Mouse (Mus musculus) liver, embryonic 16.5 days (tissue): ENCODE data around the gene Rpgrip1l. TPM values are rescaled to one million over a fixed set of nuclear protein-coding genes. Genes with fewer than 3 reads are reported as not detected.

Source experiments
- ATAC-seq: fragments of 200-750 bp; cut with Nextera tagmentation; 2 replicates; pipeline ENCODE4 v1.8.0; 2017; ENCODE audit warnings: low read depth, mild to moderate bottlenecking, moderate number of reproducible peaks, moderate library complexity
- H3K27ac ChIP-seq: fragments of 300-500 bp; sonication (generic); 2 replicates; pipeline ENCODE4 v1.5.1; 2014; ENCODE audit warnings: mild to moderate bottlenecking, low read length
- H3K27me3 ChIP-seq: fragments of 300-500 bp; sonication (generic); 2 replicates; pipeline ENCODE4 v1.6.1; 2014; ENCODE audit warnings: low read depth, low read length, mixed read lengths; ENCODE audit not compliant: control insufficient read depth, insufficient read depth
- H3K36me3 ChIP-seq: fragments of 300-500 bp; sonication (generic); 2 replicates; pipeline ENCODE4 v1.6.1; 2014; ENCODE audit warnings: mild to moderate bottlenecking; ENCODE audit not compliant: control insufficient read depth, insufficient read depth
- H3K4me1 ChIP-seq: fragments of 300-500 bp; sonication (generic); 2 replicates; pipeline ENCODE4 v1.6.1; 2014; ENCODE audit warnings: low read depth, low read length, mixed read lengths; ENCODE audit not compliant: control insufficient read depth
- H3K4me2 ChIP-seq: fragments of 300-500 bp; sonication (generic); 2 replicates; pipeline ENCODE4 v1.6.1; 2014; ENCODE audit warnings: low read depth, low read length, mixed read lengths
- H3K4me3 ChIP-seq: fragments of 300-500 bp; sonication (generic); 2 replicates; pipeline ENCODE4 v1.5.1; 2014; ENCODE audit warnings: low read depth, mild to moderate bottlenecking, low read length
- H3K9ac ChIP-seq: fragments of 300-500 bp; sonication (generic); 2 replicates; pipeline ENCODE4 v1.6.1; 2014; ENCODE audit warnings: low read depth, low read length
- H3K9me3 ChIP-seq: fragments of 300-500 bp; sonication (generic); replicated peaks from 2 replicates; pipeline ENCODE4 v1.6.1; 2016; ENCODE audit warnings: low read length; ENCODE audit not compliant: control insufficient read depth
- WGBS: fragments of 180-500 bp; shearing (Covaris S2); extraction: QIAGEN DNeasy Blood & Tissue Kit; methylation state at CpG from one replicate; pipeline ENCODE4 v1.1.7; 2014; ENCODE audit not compliant: insufficient replicate concordance; 5-methylcytosine and 5-hydroxymethylcytosine counted together
- polyA plus RNA-seq: library from polyadenylated mRNA; unstranded; fragments of >200 nt; fragmentation: Nextera tagmentation; extraction: Ambion mirVana; gene quantifications from 2 replicates; pipeline ENCODE4 v1.2.1, GENCODE M21; 2015

The Rpgrip1l gene
- polyA plus RNA-seq, 1 experiment from 2014 or later = 2.0 TPM

- H3K27ac ChIP-seq = no peak overlapping the region
- no peak for ATAC-seq
- H3K4me2 ChIP-seq = no peak overlapping the region
- no peaks in the 10 kb centered on the region for H3K36me3 ChIP-seq
- 23% methylated on average over 2 of the region's 2 CpGs for WGBS
- no peaks in the 10 kb centered on the region for H3K27me3 ChIP-seq
- no peaks in the 10 kb centered on the region for H3K9me3 ChIP-seq
- H3K4me1 ChIP-seq = no peaks in the 10 kb centered on the region
- no peak overlapping the region for H3K9ac ChIP-seq
- H3K4me3 ChIP-seq = no peak overlapping the region
Measured at GRCm38 (mm10) chr8:91269374-91269958, 43.6 kb downstream of the Rpgrip1l start.

GRCm38 (mm10) chr8:91264564-91264963 lies 48.5 kb downstream of the Rpgrip1l start:
- Histone ChIP-seq H3K4me1 (no peaks in the 10 kb centered on the region), H3K4me3 (no peak overlapping the region), H3K4me2 (no peak overlapping the region), H3K27ac (no peak overlapping the region), H3K9ac (no peak overlapping the region), H3K27me3 (no peaks in the 10 kb centered on the region), H3K9me3 (no peaks in the 10 kb centered on the region), H3K36me3 (no peaks in the 10 kb centered on the region)
- no peak for ATAC-seq

GRCm38 (mm10) chr8:91263939-91264338 lies 49.1 kb downstream of the Rpgrip1l start:
- no peaks in the 10 kb centered on the region for H3K36me3 ChIP-seq
- H3K4me3 ChIP-seq = no peak overlapping the region
- no peaks in the 10 kb centered on the region for H3K4me1 ChIP-seq
- no peaks in the 10 kb centered on the region for H3K9me3 ChIP-seq
- 65% methylated on average over 3 of the region's 3 CpGs for WGBS
- no peak for ATAC-seq
- H3K27ac ChIP-seq = no peak overlapping the region
- no peaks in the 10 kb centered on the region for H3K27me3 ChIP-seq
- no peak overlapping the region for H3K4me2 ChIP-seq
- no peak overlapping the region for H3K9ac ChIP-seq

- no peak overlapping the region for H3K4me2 ChIP-seq
- 64% methylated on average over 2 of the region's 2 CpGs for whole genome bisulfite sequencing
- no peak; the same call in 1 of the 2 replicates for ATAC-seq
Measured at GRCm38 (mm10) chr8:91261598-91261997, 51.5 kb downstream of the Rpgrip1l start.

GRCm38 (mm10) chr8:91250966-91251365 lies 62.1 kb downstream of the Rpgrip1l start:
- Histone ChIP-seq H3K9ac (no peak overlapping the region), H3K9me3 (no peaks in the 10 kb centered on the region), H3K4me1 (no peaks in the 10 kb centered on the region), H3K27ac (no peak overlapping the region), H3K36me3 (no peaks in the 10 kb centered on the region), H3K4me3 (no peak overlapping the region), H3K4me2 (no peak overlapping the region), H3K27me3 (no peaks in the 10 kb centered on the region)
- WGBS = 35% methylated on average over 6 of the region's 6 CpGs
- no peak for ATAC-seq

More at GRCm38 (mm10) chr8:91261598-91261997, 51.5 kb downstream of the Rpgrip1l start:
- no peaks in the 10 kb centered on the region for H3K9me3 ChIP-seq
- no peaks in the 10 kb centered on the region for H3K4me1 ChIP-seq
- no peak overlapping the region for H3K27ac ChIP-seq
- no peak overlapping the region for H3K9ac ChIP-seq
- no peaks in the 10 kb centered on the region for H3K36me3 ChIP-seq
- H3K27me3 ChIP-seq = no peaks in the 10 kb centered on the region
- no peak overlapping the region for H3K4me3 ChIP-seq

- Histone ChIP-seq H3K4me1 (no peaks in the 10 kb centered on the region), H3K27ac (no peak overlapping the region), H3K9me3 (no peaks in the 10 kb centered on the region), H3K36me3 (no peaks in the 10 kb centered on the region), H3K4me3 (no peak overlapping the region), H3K27me3 (no peaks in the 10 kb centered on the region), H3K9ac (no peak overlapping the region), H3K4me2 (no peak overlapping the region)
- no peak for ATAC-seq
- WGBS = 63% methylated on average over 9 of the region's 9 CpGs
Measured at GRCm38 (mm10) chr8:91249758-91250466, 63.1 kb downstream of the Rpgrip1l start.

GRCm38 (mm10) chr8:91245821-91246454 lies 67.1 kb downstream of the Rpgrip1l start:
- Histone ChIP-seq H3K36me3 (no peaks in the 10 kb centered on the region), H3K9me3 (no peaks in the 10 kb centered on the region), H3K9ac (no peak overlapping the region), H3K4me3 (no peak overlapping the region), H3K27me3 (no peaks in the 10 kb centered on the region), H3K4me1 (no peaks in the 10 kb centered on the region), H3K4me2 (no peak overlapping the region), H3K27ac (no peak overlapping the region)
- ATAC-seq = no peak
- WGBS = 58% methylated on average over 4 of the region's 4 CpGs

- Histone ChIP-seq H3K9me3 (no peaks in the 10 kb centered on the region), H3K4me2 (no peak overlapping the region), H3K27me3 (no peaks in the 10 kb centered on the region), H3K4me3 (no peak overlapping the region), H3K36me3 (no peaks in the 10 kb centered on the region), H3K9ac (no peak overlapping the region), H3K4me1 (no peaks in the 10 kb centered on the region), H3K27ac (no peak overlapping the region)
- WGBS = 83% methylated on average over 1 of the region's 1 CpGs
- no peak for ATAC-seq
Measured at GRCm38 (mm10) chr8:91242721-91243120, 70.3 kb downstream of the Rpgrip1l start.

- Histone ChIP-seq H3K27ac (no peak overlapping the region), H3K9ac (no peak overlapping the region), H3K36me3 (no peaks in the 10 kb centered on the region), H3K4me3 (no peak overlapping the region), H3K9me3 (no peaks in the 10 kb centered on the region), H3K4me2 (no peak overlapping the region), H3K4me1 (no peaks in the 10 kb centered on the region), H3K27me3 (no peaks in the 10 kb centered on the region)
- 42% methylated on average over 8 of the region's 8 CpGs for WGBS
- no peak for ATAC-seq
Measured at GRCm38 (mm10) chr8:91241873-91242519, 71.1 kb downstream of the Rpgrip1l start.
